Mouse (Mus musculus) B cell, adult (primary cell): Measurements from ENCODE around the gene Sh3bgrl2. TPM values are rescaled to one million over a fixed set of nuclear protein-coding genes. Genes with fewer than 3 reads are reported as not detected.

Experiments used
- total RNA-seq: library from RNA; stranded (reverse); gene quantifications from 4 replicates; pipeline ENCODE4 v1.2.4, GENCODE M21; 2023; ENCODE audit not compliant: inconsistent age

Gene Sh3bgrl2
- total RNA-seq, result 0.54 to 0.87 TPM (median 0.85 TPM) in 4 replicates

DNA sequence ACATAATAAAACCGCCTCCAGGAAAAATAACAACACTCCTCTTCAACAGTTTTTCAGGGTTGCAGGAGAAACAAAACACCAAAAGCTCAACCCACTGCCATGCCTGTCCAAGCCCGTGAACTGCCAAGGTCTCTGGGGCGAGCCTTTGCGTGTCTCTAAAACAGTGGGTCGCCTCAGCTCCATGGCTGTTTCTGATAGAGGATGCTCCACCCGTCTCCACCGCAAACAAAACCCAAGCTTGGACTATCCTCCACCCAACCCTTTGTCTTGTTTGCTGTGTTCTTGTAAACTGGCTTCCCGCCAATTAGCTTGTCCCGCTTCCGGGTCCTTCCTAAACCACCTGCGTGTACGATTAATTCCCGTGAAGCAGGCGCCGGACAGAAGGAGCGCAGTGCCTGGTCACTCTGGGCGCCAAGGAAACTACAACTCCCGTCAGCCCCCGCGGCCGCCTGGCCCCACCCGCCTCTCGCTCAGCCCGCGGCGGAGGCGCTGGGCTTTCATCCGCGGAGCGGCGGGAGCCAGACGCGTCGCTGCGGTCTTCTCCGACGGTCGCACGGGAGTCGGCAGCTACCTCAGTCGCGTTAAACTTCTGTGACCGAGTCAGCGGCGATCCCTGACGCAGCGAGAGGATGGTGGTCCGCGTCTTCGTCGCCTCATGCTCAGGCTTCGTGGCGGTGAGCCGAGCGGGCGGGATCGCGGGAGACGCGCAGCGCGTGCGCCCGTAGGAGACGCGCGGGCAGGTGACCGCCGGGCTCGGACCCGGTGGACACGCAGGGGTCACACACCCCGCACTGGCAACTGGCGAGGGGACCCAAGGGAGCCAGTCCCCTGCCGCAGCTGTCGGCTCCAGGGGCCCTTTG, at the start of gene Sh3bgrl2:
Sh3bgrl2 (plus strand) TSS at position 498 of the 860 bp plus-strand sequence.

Other genes with a start within 250 kb of the Sh3bgrl2 start
- gene Lca5, start 107.2 kb upstream of the Sh3bgrl2 start, total RNA-seq, result 6.3 to 9.4 TPM (median 7.9 TPM) in 4 replicates